Mouse (Mus musculus) gastrocnemius, postnatal 36 days (tissue): ENCODE data around the gene Ifnar2. TPM values are rescaled to one million over a fixed set of nuclear protein-coding genes. Genes with fewer than 3 reads are reported as not detected.

ENCODE experiments used
- DNase-seq, 2 experiments: peaks; one replicate each; pipeline ENCODE4 v3.0.0; 2022
- intact Hi-C: fragments of 180-260 bp; cut with DNase I; formaldehyde crosslinking; loops from one replicate; pipeline ENCODE4 v1.15.1; 2025
- total RNA-seq, 2 experiments: library from RNA; stranded (reverse); gene quantifications; 2 replicates each; pipeline ENCODE4 v1.2.3; 2021

Ifnar2 gene
- total RNA-seq, 2 experiments from 2014 or later: 7.1 to 7.3 TPM

GRCm38 (mm10) chr16:91447512-91447900, 74.9 kb downstream of the Ifnar2 start:
- DNase-seq: no peak
- intact Hi-C loops: no loop called here

GRCm38 (mm10) chr16:91448088-91448487, 75.5 kb downstream of the Ifnar2 start:
- intact Hi-C loops: no loop called here
- DNase-seq: no peak

- DNase-seq: no peak
- intact Hi-C loops: no loop called here
Observed at GRCm38 (mm10) chr16:91448895-91449294, 76.3 kb downstream of the Ifnar2 start.

GRCm38 (mm10) chr16:91450137-91451064, 77.8 kb downstream of the Ifnar2 start:
- intact Hi-C loops: no loop called here
- DNase-seq: no peak

GRCm38 (mm10) chr16:91451949-91452348, 79.4 kb downstream of the Ifnar2 start:
- intact Hi-C loops: no loop called here

GRCm38 (mm10) chr16:91452363-91452896, 79.8 kb downstream of the Ifnar2 start:
- no peak for DNase-seq
- intact Hi-C loops: no loop called here

More at GRCm38 (mm10) chr16:91451949-91452348, 79.4 kb downstream of the Ifnar2 start:
- DNase-seq: no peak

Other genes with a start within 250 kb of the Ifnar2 start
- gene Olig2, start 147.3 kb upstream of the Ifnar2 start, total RNA-seq: not detected
- not detected for gene Olig1, start 103.0 kb upstream of the Ifnar2 start, total RNA-seq
- not detected for gene Gm21970, start 18.9 kb downstream of the Ifnar2 start, total RNA-seq
- 1 to 10 TPM; 6.6 to 6.7 TPM for gene Il10rb, start 33.4 kb downstream of the Ifnar2 start, total RNA-seq
- 10 to 100 TPM in 1 of 2 experiments, 1 to 10 TPM in 1; 9.6 to 11.3 TPM for gene Ifnar1, start 112.5 kb downstream of the Ifnar2 start, total RNA-seq
- 10 to 100 TPM; 58.2 to 63.2 TPM for gene Ifngr2, start 174.3 kb downstream of the Ifnar2 start, total RNA-seq
- gene Tmem50b, start 225.0 kb downstream of the Ifnar2 start, total RNA-seq: 10 to 100 TPM; 13.7 to 16.4 TPM
- gene Dnajc28, start 246.2 kb downstream of the Ifnar2 start, total RNA-seq: 10 to 100 TPM; 12.7 to 15.6 TPM